Mouse (Mus musculus) skeletal muscle tissue, postnatal 0 days (tissue): ENCODE measurements around the gene Olfr591. TPM values are rescaled to one million over a fixed set of nuclear protein-coding genes. Genes with fewer than 3 reads are reported as not detected.

Experiments
- polyA plus RNA-seq: library from polyadenylated mRNA; unstranded; fragments of >200 nt; fragmentation: Nextera tagmentation; extraction: Ambion mirVana; gene quantifications from 2 replicates; pipeline ENCODE4 v1.2.1, GENCODE M21; 2015

Gene Olfr591
- polyA plus RNA-seq: not detected in 2 replicates

DNA sequence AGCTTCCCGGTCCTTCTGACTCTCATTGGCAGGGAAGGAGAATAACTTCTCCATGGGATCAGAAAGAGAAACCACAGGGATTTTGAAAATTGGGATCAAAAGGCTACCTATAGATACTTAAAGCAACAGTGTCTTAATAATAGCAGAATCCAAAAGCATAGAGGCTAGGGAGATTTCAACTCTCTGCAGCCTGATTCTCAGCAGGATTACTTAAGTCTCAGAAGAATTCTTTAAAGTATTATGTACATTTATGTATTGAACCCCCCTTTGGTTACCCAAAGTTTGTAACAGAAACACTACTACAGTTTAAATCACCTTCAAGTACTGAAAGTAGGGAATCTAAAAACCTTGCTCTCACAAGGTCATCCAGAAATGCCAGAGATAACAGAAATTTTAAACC, at the start of gene Olfr591:
Olfr591 (minus strand) TSS at position 101 of the 400 bp plus-strand sequence.

DNA sequence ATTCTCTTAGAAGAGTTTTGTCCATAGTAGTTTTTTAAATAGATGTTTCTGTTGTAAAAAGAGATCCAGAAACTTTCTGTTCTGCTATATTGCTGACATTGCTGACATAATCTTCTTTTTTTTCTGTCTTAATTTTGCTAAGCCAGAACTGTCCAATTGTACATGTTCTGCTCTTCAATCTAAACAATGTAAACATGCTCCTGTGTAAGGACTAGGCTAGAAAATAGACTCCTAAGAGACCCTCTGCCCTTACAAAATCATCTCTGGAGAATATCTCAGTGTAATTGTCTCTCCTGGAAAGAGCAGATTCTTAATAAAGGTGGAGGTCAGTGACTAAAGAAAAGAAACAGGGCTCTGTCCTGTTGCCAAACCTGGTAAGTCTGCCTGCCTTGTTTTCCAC, 38.6 kb upstream of the Olfr591 start, which contains the start of gene Olfr594:
Olfr594 (plus strand) TSS at position 301 of the 400 bp plus-strand sequence.

DNA sequence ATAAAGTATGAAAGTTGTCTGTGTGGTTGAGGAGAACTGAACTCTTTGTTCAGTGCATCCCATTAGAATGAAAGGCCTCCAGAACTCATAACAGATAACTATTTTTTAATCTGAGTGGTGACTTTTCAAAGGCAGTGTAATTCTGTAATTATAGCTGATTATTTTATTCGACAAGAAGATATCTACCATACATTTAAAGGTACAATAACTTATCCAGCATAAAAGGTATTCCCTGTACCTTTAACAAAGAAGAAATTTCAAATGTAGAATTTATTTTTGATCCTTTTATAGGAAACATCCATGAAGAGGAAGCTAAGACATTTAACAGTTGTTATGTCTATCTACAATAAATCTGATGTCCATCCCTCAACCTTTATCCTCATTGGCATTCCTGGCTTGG, 33.4 kb upstream of the Olfr591 start, which contains the start of gene Olfr593:
Olfr593 (plus strand) TSS at position 301 of the 400 bp plus-strand sequence.

DNA sequence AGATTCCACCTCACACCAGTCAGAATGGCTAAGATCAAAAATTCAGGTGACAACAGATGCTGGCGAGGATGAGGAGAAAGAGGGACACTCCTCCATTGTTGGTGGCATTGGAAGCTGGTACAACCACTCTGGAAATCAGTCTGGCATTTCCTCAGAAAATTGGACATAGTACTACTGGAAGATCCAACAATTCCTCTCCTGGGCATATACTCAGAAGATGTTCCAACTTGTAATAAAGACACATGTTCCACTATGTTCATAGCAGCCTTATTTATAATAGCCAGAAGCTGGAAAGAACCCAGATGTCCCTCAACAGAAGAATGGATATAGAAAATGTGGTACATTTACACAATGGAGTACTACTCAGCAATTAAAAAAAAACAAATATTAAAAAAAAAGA, 6.4 kb upstream of the Olfr591 start, which contains the start of gene Olfr592:
Olfr592 (plus strand) TSS at position 301 of the 400 bp plus-strand sequence.

DNA sequence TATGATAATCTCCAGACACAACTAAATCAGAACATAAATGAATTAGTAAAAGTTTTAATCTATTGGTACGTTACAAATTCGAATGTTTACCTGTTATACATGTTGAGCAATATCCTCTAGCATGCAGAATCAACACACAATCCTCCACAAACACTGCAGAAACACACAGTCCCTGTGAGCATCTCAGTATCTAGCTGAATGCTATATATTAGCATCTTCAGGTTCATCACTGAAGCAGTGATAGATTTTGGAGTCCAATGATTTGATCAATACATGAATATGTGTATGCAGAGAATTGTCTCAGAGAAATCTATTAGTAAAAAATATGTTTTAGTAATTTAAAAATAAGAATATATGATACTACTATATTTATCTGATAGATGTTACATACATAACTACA, 21.9 kb downstream of the Olfr591 start, which contains the start of gene Olfr589:
Olfr589 (minus strand) TSS at position 101 of the 400 bp plus-strand sequence.

DNA sequence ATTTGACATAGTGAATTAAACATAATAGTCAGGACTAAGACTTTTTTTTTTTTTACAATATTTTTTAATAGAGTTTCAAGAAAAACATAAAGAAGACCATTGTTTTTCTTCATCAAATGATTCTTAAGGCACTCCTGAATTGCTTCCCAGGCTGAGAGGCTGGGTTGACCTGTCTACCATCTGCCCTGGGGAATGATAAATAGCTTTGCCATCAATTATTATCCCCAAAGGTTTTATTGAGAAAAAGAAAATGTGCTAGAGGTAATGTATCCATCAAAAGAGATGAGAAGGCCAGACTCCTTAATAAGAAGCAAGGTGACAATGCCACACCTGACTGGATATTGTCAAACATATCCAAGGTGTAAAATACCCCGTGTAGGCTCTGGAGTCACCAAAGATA, 37.6 kb downstream of the Olfr591 start, which contains the start of gene Olfr588-ps1:
Olfr588-ps1 (plus strand) TSS at position 301 of the 400 bp plus-strand sequence.

DNA sequence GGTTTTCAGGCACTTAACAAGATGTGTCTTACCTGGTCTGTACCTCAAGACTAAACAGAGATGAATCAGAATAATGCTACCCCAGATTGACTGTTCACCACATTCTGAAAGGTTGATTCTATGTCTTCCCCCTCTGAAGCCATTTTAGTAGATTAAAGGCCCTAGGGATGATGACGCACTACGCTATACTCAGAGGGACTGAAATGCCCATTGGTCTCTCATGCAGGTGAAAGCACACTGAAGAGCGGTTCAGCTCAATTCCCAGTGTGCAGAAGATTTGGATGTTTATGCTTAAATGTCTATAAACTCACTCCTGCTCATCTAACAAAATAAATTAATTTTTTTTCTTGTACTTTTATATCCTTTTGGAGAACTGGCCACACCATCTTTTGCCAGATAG, 52.6 kb downstream of the Olfr591 start, which contains the start of gene Olfr586:
Olfr586 (minus strand) TSS at position 101 of the 400 bp plus-strand sequence.

Other genes with a start within 250 kb of the Olfr591 start
- gene Olfr573-ps1, start 235.8 kb downstream of the Olfr591 start, polyA plus RNA-seq: not detected in 2 replicates
- gene Olfr574, start 229.9 kb downstream of the Olfr591 start, polyA plus RNA-seq: not detected in 2 replicates
- not detected in 2 replicates for gene Olfr575, start 219.6 kb downstream of the Olfr591 start, polyA plus RNA-seq
- gene Olfr576, start 215.7 kb downstream of the Olfr591 start, polyA plus RNA-seq: not detected in 2 replicates
- not detected in 2 replicates for gene Olfr577, start 202.4 kb downstream of the Olfr591 start, polyA plus RNA-seq
- not detected in 2 replicates for gene Olfr578, start 189.0 kb downstream of the Olfr591 start, polyA plus RNA-seq
- gene Olfr582, start 140.3 kb downstream of the Olfr591 start, polyA plus RNA-seq: not detected in 2 replicates
- gene Olfr583, start 127.0 kb downstream of the Olfr591 start, polyA plus RNA-seq: not detected in 2 replicates
- gene Olfr584, start 96.5 kb downstream of the Olfr591 start, polyA plus RNA-seq: not detected in 2 replicates
- not detected in 2 replicates for gene Olfr585, start 80.6 kb downstream of the Olfr591 start, polyA plus RNA-seq
- not detected in 2 replicates for gene Olfr586, start 52.7 kb downstream of the Olfr591 start, polyA plus RNA-seq
- gene Olfr588-ps1, start 37.5 kb downstream of the Olfr591 start, polyA plus RNA-seq: not detected in 2 replicates
- gene Olfr589, start 22.0 kb downstream of the Olfr591 start, polyA plus RNA-seq: not detected in 2 replicates
- gene Olfr592, start 6.5 kb upstream of the Olfr591 start, polyA plus RNA-seq: not detected in 2 replicates
- not detected in 2 replicates for gene Olfr593, start 33.5 kb upstream of the Olfr591 start, polyA plus RNA-seq
- gene Olfr594, start 38.7 kb upstream of the Olfr591 start, polyA plus RNA-seq: not detected in 2 replicates
- gene Usp17ld, start 74.2 kb upstream of the Olfr591 start, polyA plus RNA-seq: not detected in 2 replicates
- not detected in 2 replicates for gene Olfr596, start 127.3 kb upstream of the Olfr591 start, polyA plus RNA-seq
- gene Olfr597, start 138.0 kb upstream of the Olfr591 start, polyA plus RNA-seq: not detected in 2 replicates
- not detected in 2 replicates for gene Olfr598, start 145.2 kb upstream of the Olfr591 start, polyA plus RNA-seq
- not detected in 2 replicates for gene Olfr599, start 157.6 kb upstream of the Olfr591 start, polyA plus RNA-seq
- not detected in 2 replicates for gene Olfr600, start 171.3 kb upstream of the Olfr591 start, polyA plus RNA-seq
- not detected in 2 replicates for gene Olfr601, start 184.3 kb upstream of the Olfr591 start, polyA plus RNA-seq
- not detected in 2 replicates for gene Olfr603, start 207.8 kb upstream of the Olfr591 start, polyA plus RNA-seq
- gene Usp17lc, start 236.7 kb upstream of the Olfr591 start, polyA plus RNA-seq: not detected in 2 replicates